Mouse (Mus musculus): ENCODE results near the gene Crlf1. TPM values are rescaled to one million over a fixed set of nuclear protein-coding genes. Genes with fewer than 3 reads are reported as not detected.

The Crlf1 gene
- polyA plus RNA-seq, 1 experiment from 2014 or later, result 3.8 TPM

GRCm38 (mm10) chr8:70488931-70489470, 4.0 kb upstream of the Crlf1 start:
- peaks cover 50% of the 10 kb centered on the region for H3K4me1 ChIP-seq (replicated peaks)
- H3K27ac ChIP-seq, result no peak overlapping the region; the same call in 1 of the 2 replicates
- H3K4me2 ChIP-seq, result peak overlapping the region; percentile 62
- no peaks in the 10 kb centered on the region for H3K36me3 ChIP-seq
- ATAC-seq (replicated peaks; ENCODE audit: insufficient number of reproducible peaks, insufficient read depth, low FRiP score, low read depth), result no peak
- H3K27me3 ChIP-seq, result peaks cover 98% of the 10 kb centered on the region
- H3K9me3 ChIP-seq (replicated peaks), result no peaks in the 10 kb centered on the region
- peak overlapping the region; percentile 40 for H3K4me3 ChIP-seq
- peak overlapping the region; percentile 25; the same call in 1 of the 2 replicates for H3K9ac ChIP-seq
- WGBS, result 1% methylated on average over 14 of the region's 14 CpGs

GRCm38 (mm10) chr8:70489576-70489975, 3.4 kb upstream of the Crlf1 start:
- no peak overlapping the region; the same call in 1 of the 2 replicates for H3K27ac ChIP-seq
- no peaks in the 10 kb centered on the region for H3K36me3 ChIP-seq
- H3K9ac ChIP-seq, result peak overlapping the region; percentile 25; the same call in 1 of the 2 replicates
- ATAC-seq (replicated peaks; ENCODE audit: insufficient number of reproducible peaks, insufficient read depth, low FRiP score, low read depth), result no peak
- peak overlapping the region; percentile 40 for H3K4me3 ChIP-seq
- WGBS, result under 1% methylated on average over 35 of the region's 41 CpGs
- H3K27me3 ChIP-seq, result peaks cover 98% of the 10 kb centered on the region
- H3K4me1 ChIP-seq (replicated peaks), result peaks cover 56% of the 10 kb centered on the region
- H3K9me3 ChIP-seq (replicated peaks), result no peaks in the 10 kb centered on the region
- H3K4me2 ChIP-seq, result peak overlapping the region; percentile 62

- H3K4me2 ChIP-seq, result peak overlapping the region; percentile 62; the same call in 1 of the 2 replicates
- H3K27ac ChIP-seq, result no peak overlapping the region; the same call in 1 of the 2 replicates
- H3K9ac ChIP-seq, result no peak overlapping the region
- no peaks in the 10 kb centered on the region for H3K36me3 ChIP-seq
- peak overlapping the region; percentile 40; the same call in 1 of the 2 replicates for H3K4me3 ChIP-seq
- 18% methylated on average over 10 of the region's 10 CpGs for WGBS
- H3K4me1 ChIP-seq (replicated peaks), result peaks cover 56% of the 10 kb centered on the region
- no peak for ATAC-seq (replicated peaks; ENCODE audit: insufficient number of reproducible peaks, insufficient read depth, low FRiP score, low read depth)
- peaks cover 98% of the 10 kb centered on the region for H3K27me3 ChIP-seq
- no peaks in the 10 kb centered on the region for H3K9me3 ChIP-seq (replicated peaks)
Measured at GRCm38 (mm10) chr8:70490061-70490879, 2.7 kb upstream of the Crlf1 start.

GRCm38 (mm10) chr8:70490880-70491495, 2.0 kb upstream of the Crlf1 start:
- Histone ChIP-seq H3K4me1 (replicated peaks) (peaks cover 60% of the 10 kb centered on the region), H3K9me3 (replicated peaks) (no peaks in the 10 kb centered on the region), H3K4me2 (no peak overlapping the region), H3K36me3 (no peaks in the 10 kb centered on the region), H3K4me3 (no peak overlapping the region), H3K9ac (no peak overlapping the region), H3K27me3 (peaks cover 98% of the 10 kb centered on the region), H3K27ac (no peak overlapping the region)
- WGBS, result 5% methylated on average over 20 of the region's 20 CpGs
- ATAC-seq (replicated peaks; ENCODE audit: insufficient number of reproducible peaks, insufficient read depth, low FRiP score, low read depth), result no peak

GRCm38 (mm10) chr8:70493692-70494415, 896 bp downstream of the Crlf1 start:
- Histone ChIP-seq H3K4me2 (peak overlapping the region; percentile 80), H3K27me3 (peaks cover 100% of the 10 kb centered on the region), H3K36me3 (no peaks in the 10 kb centered on the region), H3K4me1 (replicated peaks) (peaks cover 42% of the 10 kb centered on the region), H3K9ac (no peak overlapping the region), H3K9me3 (replicated peaks) (no peaks in the 10 kb centered on the region), H3K4me3 (peak overlapping the region; percentile 49), H3K27ac (no peak overlapping the region)
- no peak for ATAC-seq (replicated peaks; ENCODE audit: insufficient number of reproducible peaks, insufficient read depth, low FRiP score, low read depth)
- 3% methylated on average over 47 of the region's 47 CpGs for WGBS

GRCm38 (mm10) chr8:70494416-70494945, 1.5 kb downstream of the Crlf1 start:
- H3K9ac ChIP-seq, result no peak overlapping the region

GRCm38 (mm10) chr8:70495001-70495770, 2.2 kb downstream of the Crlf1 start:
- Histone ChIP-seq H3K4me1 (replicated peaks) (peaks cover 33% of the 10 kb centered on the region), H3K27ac (no peak overlapping the region), H3K9ac (0 out of 2 replicates have a peak overlapping the region, but pooled peaks have one; percentile 3), H3K36me3 (no peaks in the 10 kb centered on the region), H3K4me2 (no peak overlapping the region), H3K4me3 (peak overlapping the region; percentile 6; the same call in 1 of the 2 replicates), H3K9me3 (replicated peaks) (no peaks in the 10 kb centered on the region), H3K27me3 (peaks cover 100% of the 10 kb centered on the region)
- ATAC-seq (replicated peaks; ENCODE audit: insufficient number of reproducible peaks, insufficient read depth, low FRiP score, low read depth), result no peak
- 6% methylated on average over 21 of the region's 21 CpGs for WGBS

More at GRCm38 (mm10) chr8:70494416-70494945, 1.5 kb downstream of the Crlf1 start:
- no peak for ATAC-seq (replicated peaks; ENCODE audit: insufficient number of reproducible peaks, insufficient read depth, low FRiP score, low read depth)
- H3K4me1 ChIP-seq (replicated peaks), result peaks cover 36% of the 10 kb centered on the region
- peak overlapping the region; percentile 49 for H3K4me3 ChIP-seq
- peak overlapping the region; percentile 80; the same call in 1 of the 2 replicates for H3K4me2 ChIP-seq
- no peaks in the 10 kb centered on the region for H3K36me3 ChIP-seq
- 3% methylated on average over 28 of the region's 28 CpGs for WGBS
- no peaks in the 10 kb centered on the region for H3K9me3 ChIP-seq (replicated peaks)
- H3K27ac ChIP-seq, result no peak overlapping the region
- H3K27me3 ChIP-seq, result peaks cover 100% of the 10 kb centered on the region

- no peak for ATAC-seq (replicated peaks; ENCODE audit: insufficient number of reproducible peaks, insufficient read depth, low FRiP score, low read depth)
- H3K4me1 ChIP-seq (replicated peaks), result peaks cover 35% of the 10 kb centered on the region
- H3K4me3 ChIP-seq, result peak overlapping the region; percentile 6; the same call in 1 of the 2 replicates
- H3K9me3 ChIP-seq (replicated peaks), result no peaks in the 10 kb centered on the region
- WGBS, result 8% methylated on average over 12 of the region's 12 CpGs
- H3K27ac ChIP-seq, result no peak overlapping the region
- peaks cover 100% of the 10 kb centered on the region for H3K27me3 ChIP-seq
- no peak overlapping the region for H3K4me2 ChIP-seq
- H3K9ac ChIP-seq, result no peak overlapping the region
- H3K36me3 ChIP-seq, result no peaks in the 10 kb centered on the region
Measured at GRCm38 (mm10) chr8:70495771-70496062, 2.8 kb downstream of the Crlf1 start.

GRCm38 (mm10) chr8:70500386-70501301, 7.7 kb downstream of the Crlf1 start:
- ATAC-seq (replicated peaks; ENCODE audit: insufficient number of reproducible peaks, insufficient read depth, low FRiP score, low read depth), result no peak
- H3K4me3 ChIP-seq, result 0 out of 2 replicates have a peak overlapping the region, but pooled peaks have one; percentile 2
- H3K9me3 ChIP-seq (replicated peaks), result no peaks in the 10 kb centered on the region
- no peaks in the 10 kb centered on the region for H3K36me3 ChIP-seq
- H3K27ac ChIP-seq, result no peak overlapping the region
- H3K4me1 ChIP-seq (replicated peaks), result peaks cover 42% of the 10 kb centered on the region
- 9% methylated on average over 39 of the region's 39 CpGs for WGBS
- peaks cover 78% of the 10 kb centered on the region for H3K27me3 ChIP-seq
- peak overlapping the region; percentile 17; the same call in 1 of the 2 replicates for H3K4me2 ChIP-seq
- H3K9ac ChIP-seq, result no peak overlapping the region

Measured in heart, embryonic 15.5 days (tissue).